23 mouse cellular contexts compared by ENCODE assay signal in the genomic region with DNA sequence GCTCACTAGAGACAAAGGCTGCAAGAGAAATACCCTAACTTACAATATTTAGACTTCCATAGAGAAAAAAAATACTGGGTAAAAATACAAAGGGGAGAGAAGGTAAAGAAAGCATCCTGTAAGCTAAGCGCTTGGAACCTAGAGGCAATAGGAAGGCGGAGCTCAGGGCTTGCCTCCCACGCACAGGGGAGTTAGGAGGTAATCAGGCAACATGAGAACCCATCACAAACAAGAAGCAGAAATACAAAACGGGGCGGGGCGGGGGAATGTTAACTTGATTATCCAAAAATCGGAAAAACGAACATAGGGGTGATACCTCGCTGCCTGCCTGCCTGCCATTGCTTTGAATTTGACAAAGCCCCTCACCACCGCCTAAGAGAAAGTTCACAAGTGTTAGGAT. TPM values are rescaled to one million over a fixed set of nuclear protein-coding genes. Genes with fewer than 3 reads are reported as not detected.
A peak's percentile ranks its signal among the peaks of the same experiment; 100 is the strongest.
DNase-seq lines count a peak whose midpoint lies in the region; ATAC-seq and TF ChIP-seq lines count a peak whose summit lies in the region.
"Had no signal": no experiment of that assay in that cellular context is flagged by ENCODE, and none has a peak within 500 bp of the region (broad histone marks: within the 10 kb centered on the region; RNA-seq: fewer than 3 reads in every experiment).

No protein-coding gene starts in this region.

- H3K36me3 ChIP-seq in heart, adult 2 months (ENCODE audit: control insufficient read depth, insufficient read depth, low read length): no peaks in the 10 kb centered on the region; the same call in 1 of the 2 replicates
- peaks cover 14% of the 10 kb centered on the region for H3K36me3 ChIP-seq in kidney, embryonic 16.5 days (ENCODE audit: insufficient read depth, low read length)
- H3K36me3 ChIP-seq in kidney, adult 2 months (ENCODE audit: control insufficient read depth, insufficient read depth, low read length): no peaks in the 10 kb centered on the region
- H3K36me3 ChIP-seq: forebrain, embryonic 15.5 days; heart, embryonic 15.5 days had no signal

- H3K4me1 ChIP-seq in heart, adult 2 months (ENCODE audit: control insufficient read depth, insufficient read depth, low read length): peaks cover 8% of the 10 kb centered on the region
- peaks cover 41% of the 10 kb centered on the region for H3K4me1 ChIP-seq in kidney, embryonic 16.5 days (ENCODE audit: insufficient read depth, low read length)
- H3K4me1 ChIP-seq in kidney, adult 2 months (ENCODE audit: control insufficient read depth, insufficient read depth, low read length): no peaks in the 10 kb centered on the region
- H3K4me1 ChIP-seq: forebrain, embryonic 15.5 days had no signal

- no peaks in the 10 kb centered on the region for H3K9me3 ChIP-seq in kidney, embryonic 16.5 days (ENCODE audit: low read length)
- H3K9me3 ChIP-seq: forebrain, embryonic 15.5 days; heart, embryonic 15.5 days had no signal

- no peak for TF ChIP-seq EP300 in heart, adult 2 months (IDR thresholded peaks at IDR 0.05; ENCODE audit: insufficient read depth, low read depth, low read length)

- no peak for TF ChIP-seq POLR2A in heart, adult 2 months (IDR thresholded peaks at IDR 0.05; ENCODE audit: insufficient read depth, low read depth, low read length)
- TF ChIP-seq POLR2A in kidney, adult 2 months (IDR thresholded peaks at IDR 0.05; ENCODE audit: low read depth, low read length): no peak

- no peak for DNase-seq in heart, adult 2 months
- no peak for DNase-seq in heart, postnatal 10 days
- no peak for DNase-seq in kidney, adult 2 months
- peak; percentile 59 to 69 for DNase-seq in kidney, postnatal 4 days
- DNase-seq in kidney, postnatal 14 days: no peak
- DNase-seq: adrenal gland, adult 2 months; adrenal gland, postnatal 14 days; cerebellum, adult 11 months; cerebellum, adult 2 months; cerebellum, adult 9-11 months; cerebellum, postnatal 25 days; gastrocnemius, postnatal 10 days; gastrocnemius, postnatal 36 days; heart, postnatal 14 days; heart, postnatal 4 days had no signal

- no peak overlapping the region for H3K4me3 ChIP-seq in heart, adult 2 months
- no peak overlapping the region for H3K4me3 ChIP-seq in kidney, embryonic 16.5 days (ENCODE audit: low read length)
- no peak overlapping the region for H3K4me3 ChIP-seq in kidney, adult 2 months (ENCODE audit: insufficient read depth, low read depth, low read length)
- H3K4me3 ChIP-seq: forebrain, embryonic 15.5 days; heart, embryonic 12.5 days; heart, embryonic 15.5 days had no signal

- 77% methylated on average over 10 of the region's 10 CpGs for WGBS in heart, adult 2 months
- 33% methylated on average over 10 of the region's 10 CpGs for WGBS in kidney, embryonic 16.5 days
- 59% methylated on average over 10 of the region's 10 CpGs for WGBS in kidney, adult 2 months

- H3K4me2 ChIP-seq in kidney, embryonic 16.5 days (replicated peaks; ENCODE audit: low read depth, low read length): 0 out of 2 replicates have a peak overlapping the region, but pooled peaks have one; percentile 10
- H3K4me2 ChIP-seq: forebrain, embryonic 15.5 days; heart, embryonic 12.5 days; heart, embryonic 15.5 days; hindbrain, embryonic 14.5 days had no signal

- no peaks in the 10 kb centered on the region for H3K27me3 ChIP-seq in heart, adult 2 months (ENCODE audit: control insufficient read depth, insufficient read depth, low read length)
- H3K27me3 ChIP-seq in kidney, embryonic 16.5 days (ENCODE audit: insufficient read depth, low read length): no peaks in the 10 kb centered on the region
- no peaks in the 10 kb centered on the region for H3K27me3 ChIP-seq in kidney, adult 2 months (replicated peaks; ENCODE audit: control insufficient read depth, insufficient read depth, low read length)
- H3K27me3 ChIP-seq: forebrain, embryonic 15.5 days; heart, embryonic 12.5 days; heart, embryonic 15.5 days had no signal

- H3K9ac ChIP-seq in heart, adult 2 months (ENCODE audit: low read depth, low read length): no peak overlapping the region
- no peak overlapping the region for H3K9ac ChIP-seq in kidney, embryonic 16.5 days (replicated peaks; ENCODE audit: low read length)
- H3K9ac ChIP-seq: forebrain, embryonic 15.5 days; heart, embryonic 12.5 days; heart, embryonic 15.5 days; hindbrain, embryonic 14.5 days had no signal

- H3K79me2 ChIP-seq in heart, adult 2 months (replicated peaks; ENCODE audit: control insufficient read depth, insufficient read depth, low read length): no peaks in the 10 kb centered on the region

- H3K27ac ChIP-seq in heart, adult 2 months: peak overlapping the region; percentile 47
- peak overlapping the region; percentile 27 for H3K27ac ChIP-seq in kidney, embryonic 16.5 days (ENCODE audit: low read length)
- H3K27ac ChIP-seq in kidney, adult 2 months (ENCODE audit: insufficient read depth, low read depth, low read length): no peak overlapping the region
- H3K27ac ChIP-seq: forebrain, embryonic 15.5 days; heart, embryonic 15.5 days; hindbrain, embryonic 14.5 days; hindbrain, postnatal 0 days had no signal

- TF ChIP-seq CTCF in heart, adult 2 months (IDR thresholded peaks at IDR 0.05): no peak
- no peak for TF ChIP-seq CTCF in kidney, adult 2 months (conservative IDR thresholded peaks at IDR 0.05; ENCODE audit: insufficient read depth, insufficient read length, low read depth, low read length)

- no peak for ATAC-seq in kidney, embryonic 16.5 days (ENCODE audit: low FRiP score, low TSS enrichment)
- ATAC-seq: CD4-positive, CD25-positive, alpha-beta regulatory T cell, adult 4 months; forebrain, embryonic 15.5 days; hindbrain, postnatal 0 days; inflammation-experienced regulatory T-cells, adult 6 months had no signal

- intact Hi-C loops in heart, adult 2 months (cut with DNase I): loop anchor here (10.0 kb wide), 1 partner anchor 1450 kb away; no protein-coding TSS in a partner anchor
- intact Hi-C loops in heart, postnatal 10 days (cut with DNase I): loop anchor here (2.0 kb wide), 1 partner anchor 28 kb away; no protein-coding TSS in a partner anchor

RNA-seq across cellular contexts. Expression of gene E2f3, which starts 31.1 kb away (rescaled TPM):
- total RNA-seq in heart, adult 2 months (2021): 1 to 10 TPM; 6.2 TPM
- polyA plus RNA-seq in heart, adult 2 months (2012; rRNA removed): 2.6 and 5.1 TPM in 2 replicates
- 10 to 100 TPM; 12.0 to 13.4 TPM for total RNA-seq in heart, postnatal 10 days (2021)
- 14.6 and 15.8 TPM in 2 replicates for polyA plus RNA-seq in kidney, embryonic 16.5 days (2015; fragmentation: Nextera tagmentation; extraction: Ambion mirVana)
- 2.1 and 2.2 TPM in 2 replicates for polyA plus RNA-seq in kidney, adult 2 months (2012; rRNA removed)

Comparison
In these comparisons a context has a peak if more than half of its experiments do, and no peak if none do; other contexts are left out.
1. DNase-seq: peak in kidney, postnatal 4 days (2 of 2); none in heart, adult 2 months (0 of 2), heart, postnatal 10 days (0 of 2), kidney, adult 2 months (single experiment) and kidney, postnatal 14 days (single experiment).